Mouse (Mus musculus) thymus, postnatal 25 days (tissue): ENCODE measurements around the gene Tnfrsf12a.

Source experiments
- DNase-seq: peaks from one replicate; pipeline ENCODE4 v3.0.0; 2022

The Tnfrsf12a gene

DNA sequence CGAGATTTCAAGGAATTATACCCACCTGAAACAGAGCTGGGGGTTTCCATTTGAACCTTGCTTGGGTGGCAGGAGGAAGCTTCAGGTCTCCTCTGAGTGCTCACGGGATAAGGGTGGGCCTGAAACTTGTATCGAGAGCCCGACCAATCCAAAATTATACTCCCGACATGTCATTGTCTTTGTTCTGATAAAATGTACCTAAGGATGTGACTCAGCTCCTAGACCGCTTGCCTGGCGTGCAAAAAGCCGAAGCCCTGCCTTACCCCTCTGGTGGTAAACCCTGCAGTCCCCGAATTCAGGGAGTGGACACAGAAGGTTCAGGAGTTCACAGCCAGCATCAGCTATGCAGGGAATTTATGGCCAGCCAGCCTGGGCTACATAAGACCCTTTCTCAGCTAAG, 3.1 kb upstream of the Tnfrsf12a start:
- DNase-seq: no peak

GRCm38 (mm10) chr17:23679127-23679835, 2.0 kb upstream of the Tnfrsf12a start, which contains the start of gene Cldn6:
Gene Cldn6 (plus strand): TSS chr17:23679249.
- DNase-seq: no peak

DNA sequence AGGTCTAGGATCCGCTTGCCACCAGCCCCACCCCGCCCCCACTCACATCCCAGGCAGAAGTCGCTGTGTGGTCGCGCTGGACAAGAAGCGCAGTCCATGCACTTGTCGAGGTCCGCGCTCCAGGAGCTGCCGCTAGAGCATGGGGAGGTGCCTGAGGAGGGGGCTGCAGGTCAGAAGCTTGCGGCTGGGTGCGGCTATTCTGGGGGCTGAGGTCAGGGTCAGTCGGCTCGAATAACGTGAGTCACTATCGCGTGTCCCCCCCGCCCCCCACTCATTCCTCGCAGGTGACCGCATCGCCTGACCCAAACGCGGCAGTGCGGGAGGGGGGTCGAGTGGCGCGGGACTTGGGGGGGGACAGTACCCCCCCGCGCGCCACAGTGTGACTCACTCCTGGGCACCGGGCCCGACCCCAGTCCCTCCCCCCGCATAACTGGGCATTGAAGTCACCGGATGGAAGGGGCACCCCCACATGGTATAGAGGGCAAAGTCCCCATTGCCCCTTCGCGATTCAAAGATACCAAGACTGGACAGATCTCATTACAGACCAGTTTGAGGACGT, 716 bp downstream of the Tnfrsf12a start:
- DNase-seq: no peak

- no peak for DNase-seq
Measured at GRCm38 (mm10) chr17:23675564-23676281, 1.5 kb downstream of the Tnfrsf12a start.

DNA sequence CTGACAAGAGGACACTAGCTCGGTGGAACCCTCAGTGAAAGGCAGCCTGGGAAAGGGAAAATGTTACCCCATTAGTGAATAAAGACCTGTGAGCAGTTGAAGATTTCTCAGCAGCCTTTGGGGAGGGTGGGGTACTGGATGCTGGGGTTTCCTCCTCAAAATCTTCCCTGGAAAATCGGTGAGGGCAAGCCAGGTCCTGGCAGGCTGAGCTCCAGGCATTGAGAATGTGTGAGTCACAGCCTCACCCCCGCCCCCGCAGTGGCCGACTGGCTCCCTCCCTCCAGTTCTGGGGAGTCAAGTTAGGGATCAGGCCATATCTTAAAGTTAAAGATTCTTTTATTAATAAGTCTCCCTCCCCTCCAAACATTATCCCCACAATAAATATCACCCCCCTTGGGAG, 2.1 kb downstream of the Tnfrsf12a start:
- DNase-seq: no peak

DNA sequence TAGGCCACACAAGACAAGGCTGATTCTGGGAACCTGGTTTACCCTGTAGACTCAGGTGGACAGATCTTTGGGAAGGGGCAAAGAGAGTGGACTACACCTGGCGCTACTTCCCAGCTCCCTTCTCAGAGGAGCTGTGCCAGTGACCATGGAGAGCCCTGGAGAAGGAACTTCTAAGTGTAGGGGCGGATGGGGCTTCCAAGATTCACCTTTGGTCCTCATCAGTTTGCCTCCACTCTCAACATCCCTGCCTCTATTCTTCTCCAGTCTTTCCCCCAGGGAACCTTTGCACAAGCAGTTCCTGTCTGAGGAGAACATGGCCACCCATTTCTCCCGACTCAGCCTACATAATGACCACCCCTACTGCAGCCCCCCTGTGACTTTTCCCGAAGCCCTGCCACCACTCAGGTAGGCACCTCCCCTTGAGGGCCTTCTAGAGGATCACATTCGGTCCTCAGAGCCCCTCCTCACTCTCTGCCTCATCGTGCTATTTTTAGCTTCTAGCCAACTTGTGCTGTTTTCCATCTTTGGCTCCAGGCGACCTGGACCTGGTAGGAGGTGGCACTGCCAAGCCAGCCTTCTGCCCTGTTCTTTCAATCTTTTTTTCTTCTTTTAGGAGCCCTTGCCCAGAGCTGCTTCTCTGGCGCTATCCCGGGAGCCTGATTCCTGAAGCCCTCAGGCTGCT, 2.9 kb downstream of the Tnfrsf12a start:
- no peak for DNase-seq

GRCm38 (mm10) chr17:23673424-23674073, 3.7 kb downstream of the Tnfrsf12a start, which contains the start of the genes Hcfc1r1 and Thoc6:
Gene Hcfc1r1 (plus strand): TSS chr17:23673596.
Gene Thoc6 (minus strand): TSS chr17:23673882.
- peak; percentile 94 for DNase-seq

DNA sequence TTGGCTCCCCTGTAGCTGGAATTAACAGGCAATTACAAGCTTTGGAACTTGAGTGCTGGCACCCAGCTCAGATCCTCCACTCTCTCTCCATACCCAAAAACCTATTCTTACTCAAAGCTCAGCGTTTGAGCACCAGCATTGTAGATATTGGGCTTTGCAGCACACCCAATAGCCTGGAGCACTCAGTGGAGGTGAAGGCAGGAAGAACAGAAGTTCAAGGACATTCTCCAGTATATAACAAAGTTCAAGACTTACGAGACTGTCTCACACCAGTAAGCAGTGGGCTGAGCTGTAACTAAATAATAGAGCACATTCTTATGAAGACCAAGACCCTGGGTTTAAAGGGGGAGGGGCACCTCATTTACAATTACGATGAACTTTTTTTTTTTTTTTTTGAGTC, 4.5 kb downstream of the Tnfrsf12a start:
- no peak for DNase-seq

DNA sequence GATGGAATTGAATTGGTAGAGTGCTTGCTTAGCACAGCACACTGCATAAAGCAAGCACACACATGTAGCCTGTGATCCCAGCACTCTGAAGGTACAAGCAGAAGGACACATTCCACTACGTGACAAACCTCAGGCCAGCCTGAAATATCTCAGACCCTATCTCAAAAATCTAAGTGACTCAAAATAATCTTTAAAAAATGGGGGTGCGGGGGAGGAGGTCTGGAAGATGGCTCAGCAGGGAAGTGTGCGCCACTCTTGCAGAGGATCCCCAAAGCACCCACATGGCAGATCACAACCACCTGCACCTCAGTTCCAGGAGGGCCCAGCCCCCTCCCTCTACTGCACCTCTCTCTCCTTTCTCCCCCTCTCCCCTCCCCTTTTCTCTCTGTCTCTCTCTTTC, 5.7 kb downstream of the Tnfrsf12a start:
- no peak for DNase-seq

DNA sequence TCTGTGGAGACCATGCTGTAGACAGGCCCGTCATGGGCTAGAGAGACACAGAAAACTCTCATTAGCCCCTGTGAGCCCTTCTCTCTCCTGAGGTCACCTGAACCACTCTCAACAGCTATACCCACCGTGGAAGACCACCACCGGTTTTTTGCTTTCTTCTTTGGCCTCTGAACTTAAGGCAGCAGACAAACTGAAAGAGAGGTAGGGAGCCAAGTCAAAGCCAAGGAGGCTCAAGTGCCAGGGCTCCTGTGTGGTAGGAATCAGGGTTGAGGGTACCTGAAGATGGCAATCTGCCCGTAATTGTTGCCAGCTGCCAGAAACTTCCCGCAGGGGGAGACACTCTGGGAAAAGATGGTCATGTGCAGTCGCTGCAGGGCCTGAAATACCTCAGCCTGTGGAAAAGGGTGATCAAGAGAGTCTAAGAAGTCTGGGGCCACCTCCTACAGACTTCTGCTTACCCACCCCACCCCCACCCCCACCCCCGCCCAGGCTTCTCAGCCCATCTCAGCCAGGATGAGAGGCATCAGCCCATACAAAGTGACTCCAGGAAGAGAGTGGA, 6.7 kb downstream of the Tnfrsf12a start:
- DNase-seq: no peak

DNA sequence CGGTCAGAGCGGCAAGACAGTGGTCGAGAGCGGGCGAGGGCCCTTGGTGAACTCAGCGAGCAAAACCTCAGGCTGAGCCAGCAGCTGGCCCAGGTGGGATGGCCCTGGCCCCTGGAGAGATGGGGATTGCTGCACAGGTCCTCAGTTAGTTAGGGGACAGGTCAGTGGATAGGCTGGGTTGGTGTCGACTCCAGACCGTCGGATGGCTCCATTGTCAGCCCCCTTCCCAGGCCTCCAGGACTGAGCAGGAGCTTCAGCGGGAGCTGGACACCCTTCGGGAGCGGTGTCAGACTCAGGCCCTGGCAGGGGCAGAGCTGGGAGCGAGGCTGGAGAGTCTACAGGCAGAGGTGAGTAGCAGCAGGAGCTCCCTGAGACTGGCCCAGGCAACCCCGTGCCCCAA, 11.8 kb downstream of the Tnfrsf12a start:
- no peak for DNase-seq

DNA sequence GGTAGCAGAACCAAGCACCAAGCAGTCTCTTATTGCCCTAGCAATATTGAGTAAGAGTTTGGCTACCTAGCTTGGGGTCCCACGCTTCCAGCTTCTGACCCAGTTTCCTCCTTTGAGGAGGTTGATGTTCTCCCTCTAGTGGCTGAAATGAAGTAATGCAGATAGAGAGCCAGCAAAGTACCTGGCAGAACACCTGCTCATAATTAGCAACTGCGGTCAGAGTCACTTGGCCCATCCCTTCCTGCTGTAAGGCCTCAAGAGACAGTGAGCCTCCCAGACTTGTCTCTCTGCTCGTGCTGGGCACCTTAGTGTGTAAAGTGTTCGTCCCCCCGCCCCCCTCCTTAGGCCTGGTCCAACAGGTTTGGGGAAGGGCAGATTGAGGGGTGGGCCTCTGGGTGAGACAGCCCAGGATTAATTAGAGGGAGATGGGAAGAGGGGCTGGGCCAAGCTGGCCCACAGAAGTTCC, 12.7 kb downstream of the Tnfrsf12a start:
- peak; percentile 25 for DNase-seq

- DNase-seq: peak; percentile 31
Measured at GRCm38 (mm10) chr17:23661526-23661925, 15.7 kb downstream of the Tnfrsf12a start.

DNA sequence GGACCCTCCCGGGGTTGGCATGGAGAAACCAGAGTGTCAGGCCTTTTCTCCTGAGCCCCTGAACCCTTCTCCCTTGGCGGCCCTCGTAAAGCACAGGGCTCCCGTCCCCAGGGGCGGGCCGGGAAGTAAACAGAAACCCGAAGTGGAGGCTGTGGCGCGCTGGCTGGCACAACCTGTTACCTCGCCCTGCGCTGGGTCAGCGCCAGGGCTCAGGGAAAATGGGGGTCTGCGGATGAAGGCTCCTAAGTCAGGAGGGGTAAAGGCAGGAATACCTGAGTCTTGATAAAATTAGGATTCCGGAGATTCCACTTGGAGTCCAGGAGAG, 16.4 kb downstream of the Tnfrsf12a start:
- no peak for DNase-seq

- DNase-seq: peak; percentile 41
Measured at GRCm38 (mm10) chr17:23660117-23660875, 17.0 kb downstream of the Tnfrsf12a start, which contains the start of gene Bicdl2. Gene Bicdl2 (plus strand): TSS chr17:23660506.

GRCm38 (mm10) chr17:23658450-23658849, 18.8 kb downstream of the Tnfrsf12a start:
- no peak for DNase-seq

DNA sequence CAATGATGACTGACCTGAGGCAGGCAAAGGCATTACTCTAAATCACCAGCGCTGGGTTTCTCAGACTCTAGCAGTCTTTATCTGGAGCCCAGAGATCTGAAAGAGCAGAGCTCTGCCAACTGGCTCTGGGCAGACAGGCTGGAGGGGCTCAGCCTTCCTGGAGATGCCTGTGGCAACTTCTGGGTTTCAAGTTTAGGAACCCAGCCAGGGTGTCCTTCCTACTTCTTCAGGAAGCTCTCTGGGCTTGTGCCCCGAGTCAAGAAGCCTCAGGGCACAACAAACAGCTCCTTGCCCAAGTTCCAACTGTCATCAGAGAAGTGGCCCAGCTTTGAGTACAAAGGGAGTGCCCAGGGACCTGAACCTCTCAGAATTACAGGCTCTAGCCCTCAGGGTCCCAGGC, 22.9 kb downstream of the Tnfrsf12a start:
- DNase-seq: no peak

- DNase-seq: no peak
Measured at GRCm38 (mm10) chr17:23654001-23654400, 23.3 kb downstream of the Tnfrsf12a start.

DNA sequence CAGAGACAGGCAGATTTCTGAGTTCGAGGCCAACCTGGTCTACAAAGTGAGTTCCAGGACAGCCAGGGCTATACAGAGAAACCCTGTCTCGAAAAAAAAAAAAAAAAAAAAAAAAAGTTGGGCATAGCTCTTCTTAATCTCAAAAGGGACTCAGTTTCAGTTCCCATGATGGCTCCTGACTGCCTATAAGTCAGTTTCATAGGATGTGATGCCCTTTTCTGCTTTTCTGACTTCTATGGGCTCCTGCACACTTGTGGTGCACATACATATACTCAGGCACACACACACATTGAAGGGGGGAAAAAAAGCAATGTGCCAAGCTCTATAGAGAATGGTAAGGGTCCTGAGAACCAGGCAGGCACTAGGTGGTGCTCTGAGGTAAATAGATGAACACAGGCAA, 23.9 kb downstream of the Tnfrsf12a start:
- no peak for DNase-seq

DNA sequence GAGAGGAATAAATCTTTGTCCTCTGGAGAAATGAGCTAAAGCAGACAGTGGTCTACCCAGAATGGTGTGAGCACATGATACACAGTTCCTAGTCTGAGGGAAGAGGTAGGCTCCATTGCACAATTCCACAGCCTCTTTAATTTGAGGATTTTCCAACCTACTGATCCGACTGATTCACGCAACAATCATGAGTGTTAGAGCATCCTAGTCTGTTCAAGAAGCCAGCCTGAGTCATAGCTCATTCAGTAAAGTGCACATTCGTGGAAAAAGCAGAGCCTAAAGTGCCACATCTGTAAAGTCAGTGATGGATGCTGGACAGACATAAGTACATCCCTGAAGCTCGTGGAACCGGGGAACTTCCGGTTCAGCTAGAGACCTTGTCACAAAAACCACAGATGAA, 25.9 kb downstream of the Tnfrsf12a start:
- no peak for DNase-seq

DNA sequence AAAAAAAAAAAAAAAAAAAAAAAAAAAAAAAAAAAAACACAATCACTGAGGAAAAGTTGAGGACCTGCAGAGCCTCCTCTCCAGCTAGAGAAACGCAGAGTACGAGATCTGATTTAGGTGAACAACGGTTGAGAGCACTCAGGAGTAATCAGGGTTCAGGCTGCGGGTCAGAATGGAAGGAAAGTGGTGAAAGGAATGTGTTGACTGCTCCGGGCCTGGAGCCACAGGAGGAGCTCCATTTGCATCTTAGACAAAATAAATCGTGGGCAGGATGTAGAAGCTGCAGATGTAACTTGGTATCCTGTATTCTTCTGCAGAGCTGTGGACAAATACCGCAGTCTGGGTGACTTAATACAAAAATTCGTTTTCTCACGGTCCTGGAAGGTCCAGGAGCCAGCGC, 31.4 kb downstream of the Tnfrsf12a start:
- DNase-seq: no peak
